Comparison of ENCODE assay signal across 10 mouse cellular contexts in the genomic region with DNA sequence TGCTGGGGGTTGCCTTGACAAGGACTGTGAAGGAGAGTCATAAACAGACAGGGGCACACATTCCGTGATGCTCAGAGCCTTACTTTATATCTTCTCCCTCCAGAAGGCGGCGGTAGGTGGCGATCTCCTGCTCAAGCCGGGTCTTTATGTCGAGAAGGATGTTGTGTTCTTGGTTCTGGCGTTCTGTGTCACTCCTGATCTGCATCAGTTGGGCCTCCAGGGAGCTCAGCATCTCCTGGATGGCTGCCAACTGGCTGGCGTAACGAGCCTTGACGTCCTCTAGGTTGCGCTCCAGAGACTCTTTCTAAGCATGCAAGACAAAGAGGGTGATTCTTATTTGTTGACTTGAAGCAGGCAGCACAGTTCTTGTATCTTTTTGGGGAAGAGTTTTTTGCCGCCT. TPM values are rescaled to one million over a fixed set of nuclear protein-coding genes. Genes with fewer than 3 reads are reported as not detected.
DNase-seq lines count a peak whose midpoint lies in the region; ATAC-seq and TF ChIP-seq lines count a peak whose summit lies in the region.
"Had no signal": no experiment of that assay in that cellular context is flagged by ENCODE, and none has a peak within 500 bp of the region (broad histone marks: within the 10 kb centered on the region; RNA-seq: fewer than 3 reads in every experiment).

No protein-coding gene starts in this region.

- no peaks in the 10 kb centered on the region for H3K36me3 ChIP-seq in heart, adult 2 months (ENCODE audit: control insufficient read depth, insufficient read depth, low read length)

- no peak overlapping the region for H3K4me3 ChIP-seq in heart, adult 2 months

- peak; percentile 41; the same call in 1 of the 2 replicates for ATAC-seq in frontal cortex, adult (ENCODE audit: low TSS enrichment)
- ATAC-seq in inflammation-experienced regulatory T-cells, adult 6 months, result no peak

- H3K27me3 ChIP-seq in heart, adult 2 months (ENCODE audit: control insufficient read depth, insufficient read depth, low read length), result no peaks in the 10 kb centered on the region

- no peak for TF ChIP-seq CTCF in heart, adult 2 months (IDR thresholded peaks at IDR 0.05)

- intact Hi-C loops in heart, adult 2 months (cut with DNase I), result no loop called here

- TF ChIP-seq EP300 in heart, adult 2 months (IDR thresholded peaks at IDR 0.05; ENCODE audit: insufficient read depth, low read depth, low read length), result no peak

- no peaks in the 10 kb centered on the region for H3K79me2 ChIP-seq in heart, adult 2 months (replicated peaks; ENCODE audit: control insufficient read depth, insufficient read depth, low read length)

- H3K27ac ChIP-seq in heart, adult 2 months, result no peak overlapping the region

- DNase-seq in frontal cortex, postnatal 36 days (ENCODE audit: low spot score in 2 of 2), result no peak
- DNase-seq in lung, postnatal 36 days, result peak; percentile 2
- no peak for DNase-seq in lung, postnatal 25 days (ENCODE audit: low spot score)
- peak; percentile 3 for DNase-seq in cerebellum, adult 9-11 months
- DNase-seq in retina, adult 2 months (ENCODE audit: low read depth, low spot score), result peak; percentile 33
- no peak for DNase-seq in heart, adult 2 months

- no peak for TF ChIP-seq POLR2A in heart, adult 2 months (IDR thresholded peaks at IDR 0.05; ENCODE audit: insufficient read depth, low read depth, low read length)

- H3K9ac ChIP-seq in heart, adult 2 months (ENCODE audit: low read depth, low read length), result no peak overlapping the region

- H3K4me1 ChIP-seq in heart, adult 2 months (ENCODE audit: control insufficient read depth, insufficient read depth, low read length), result no peaks in the 10 kb centered on the region

- WGBS in heart, adult 2 months, result 36% methylated on average over 12 of the region's 12 CpGs

RNA-seq across cellular contexts. Expression of a gene that starts 7.3 kb away (rescaled TPM):
- not detected for polyA plus RNA-seq in inflammation-experienced regulatory T-cells, adult 6 months (2017; shearing (Covaris generic))
- total RNA-seq in heart, adult 2 months (2021), result not detected
- 0.06 TPM in 1 of 2 replicates, not detected in the other for polyA plus RNA-seq in heart, adult 2 months (2012; rRNA removed)

RNA-seq across cellular contexts. Expression of a gene that starts 8.6 kb away (rescaled TPM):
- polyA plus RNA-seq in inflammation-experienced regulatory T-cells, adult 6 months (2017; shearing (Covaris generic)), result not detected
- total RNA-seq in heart, adult 2 months (2021), result not detected
- not detected in 2 replicates for polyA plus RNA-seq in heart, adult 2 months (2012; rRNA removed)
- polyA plus RNA-seq: heart, embryonic 14.5 days; lung, embryonic 16.5 days had no signal

RNA-seq across cellular contexts. Expression of a gene that starts 41.5 kb away (rescaled TPM):
- 10 to 100 TPM in 1 of 3 experiments, 1 to 10 TPM in 2; 4.5 to 13.5 (median 7.3) TPM for polyA plus RNA-seq in inflammation-experienced regulatory T-cells, adult 6 months (2017; shearing (Covaris generic))
- total RNA-seq in heart, adult 2 months (2021), result 1 to 10 TPM; 4.4 to 5.1 TPM
- polyA plus RNA-seq in heart, adult 2 months (2012; rRNA removed), result 0.76 and 1.6 TPM in 2 replicates

RNA-seq across cellular contexts. Expression of a gene that starts 56.0 kb away (rescaled TPM):
- polyA plus RNA-seq in inflammation-experienced regulatory T-cells, adult 6 months (2017; shearing (Covaris generic)), result not detected
- total RNA-seq in heart, adult 2 months (2021), result not detected
- not detected in 2 replicates for polyA plus RNA-seq in heart, adult 2 months (2012; rRNA removed)
- polyA plus RNA-seq: heart, embryonic 14.5 days had no signal

Comparison
In these comparisons a context has a peak if more than half of its experiments do, and no peak if none do; other contexts are left out.
1. DNase-seq: peak in lung, postnatal 36 days (single experiment), cerebellum, adult 9-11 months (single experiment) and retina, adult 2 months (single experiment); none in frontal cortex, postnatal 36 days (0 of 2), lung, postnatal 25 days (single experiment) and heart, adult 2 months (0 of 2).